Mouse (Mus musculus) gonadal fat pad, adult 2 months (tissue): ENCODE measurements around the gene Rasl2-9. TPM values are rescaled to one million over a fixed set of nuclear protein-coding genes. Genes with fewer than 3 reads are reported as not detected.
"Not testable (repeated sequence)": the region's sequence is repeated elsewhere in the genome, so short reads cannot be mapped to it uniquely, and the experiment has no call there.

Experiments
- DNase-seq: peaks from one replicate; pipeline ENCODE4 v3.0.0-alpha.2; 2012; ENCODE audit warnings: low read depth
- polyA plus RNA-seq: library from polyadenylated mRNA; depleted of rRNA; stranded (reverse); fragments of >200 nt; gene quantifications from 2 replicates; pipeline ENCODE4 v1.2.3, GENCODE M21; 2012; rRNA removed

Rasl2-9 gene
- polyA plus RNA-seq, 1 experiment = 1.5 TPM

DNA sequence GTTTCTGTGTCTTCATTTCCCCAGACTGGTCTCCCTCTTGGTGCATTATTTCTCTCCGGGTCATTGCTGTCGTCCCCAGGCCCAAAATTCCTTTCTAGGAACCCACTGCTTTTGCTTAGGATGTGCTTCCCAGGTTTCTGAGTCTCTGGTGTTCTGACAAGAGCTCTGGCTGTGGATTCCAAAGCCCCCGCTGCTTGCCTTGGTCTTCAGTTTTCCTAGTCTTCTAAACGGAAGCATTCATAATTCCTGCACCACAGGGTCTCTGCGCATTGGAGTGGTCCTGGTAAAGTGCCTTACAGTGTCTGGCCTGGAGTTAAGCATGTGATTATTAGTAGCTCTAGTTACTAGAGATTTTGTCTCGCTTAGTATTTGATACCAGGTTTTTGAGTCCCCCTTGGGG lies 44.9 kb downstream of the Rasl2-9 start:
- no peak for DNase-seq

GRCm38 (mm10) chr7:5080010-5080751 lies 45.6 kb downstream of the Rasl2-9 start, which contains the start of gene Epn1:
TSS of gene Epn1 (plus strand) at chr7:5080235.
- DNase-seq = peak; percentile 50

GRCm38 (mm10) chr7:5079365-5080009 lies 46.3 kb downstream of the Rasl2-9 start:
- DNase-seq = not testable (repeated sequence)

GRCm38 (mm10) chr7:5076931-5077330 lies 48.8 kb downstream of the Rasl2-9 start:
- no peak for DNase-seq

GRCm38 (mm10) chr7:5074984-5075383 lies 50.8 kb downstream of the Rasl2-9 start:
- no peak for DNase-seq

Other genes starting within 250 kb of the Rasl2-9 start
- gene Isoc2a, start 248.8 kb downstream of the Rasl2-9 start, polyA plus RNA-seq = 26.4 and 35.4 TPM in 2 replicates
- 0.09 TPM in 1 of 2 replicates, not detected in the other for gene Gm36210, start 219.4 kb downstream of the Rasl2-9 start, polyA plus RNA-seq
- gene Zfp628, start 210.7 kb downstream of the Rasl2-9 start, polyA plus RNA-seq = 6.9 and 10.2 TPM in 2 replicates
- gene Nat14, start 203.9 kb downstream of the Rasl2-9 start, polyA plus RNA-seq = 3.6 TPM in 2 replicates
- gene Ssc5d, start 200.2 kb downstream of the Rasl2-9 start, polyA plus RNA-seq = 8.5 and 12.1 TPM in 2 replicates
- gene Sbk2, start 161.5 kb downstream of the Rasl2-9 start, polyA plus RNA-seq = 0.89 and 1.9 TPM in 2 replicates
- 0.12 and 0.20 TPM in 2 replicates for gene Sbk3, start 154.8 kb downstream of the Rasl2-9 start, polyA plus RNA-seq
- gene Zfp579, start 129.8 kb downstream of the Rasl2-9 start, polyA plus RNA-seq = 37.0 and 39.8 TPM in 2 replicates
- gene Zfp524, start 111.5 kb downstream of the Rasl2-9 start, polyA plus RNA-seq = 24.1 and 28.6 TPM in 2 replicates
- 25.6 and 26.5 TPM in 2 replicates for gene Fiz1, start 111.3 kb downstream of the Rasl2-9 start, polyA plus RNA-seq
- 0.18 TPM in 1 of 2 replicates, not detected in the other for gene Gm44973, start 110.5 kb downstream of the Rasl2-9 start, polyA plus RNA-seq
- gene Zfp865, start 105.6 kb downstream of the Rasl2-9 start, polyA plus RNA-seq = 26.7 and 29.1 TPM in 2 replicates
- gene Ccdc106, start 105.4 kb downstream of the Rasl2-9 start, polyA plus RNA-seq = 5.8 and 7.8 TPM in 2 replicates
- gene 4632433K11Rik, start 91.8 kb downstream of the Rasl2-9 start, polyA plus RNA-seq = not detected in 2 replicates
- gene Zfp784, start 87.5 kb downstream of the Rasl2-9 start, polyA plus RNA-seq = 5.5 and 6.4 TPM in 2 replicates
- 15.5 and 17.9 TPM in 2 replicates for gene Zfp580, start 74.4 kb downstream of the Rasl2-9 start, polyA plus RNA-seq
- gene U2af2, start 63.8 kb downstream of the Rasl2-9 start, polyA plus RNA-seq = 163 and 192 TPM in 2 replicates
- 142 and 162 TPM in 2 replicates for gene Epn1, start 45.7 kb downstream of the Rasl2-9 start, polyA plus RNA-seq
- not detected in 2 replicates for gene Rfpl4, start 9.0 kb downstream of the Rasl2-9 start, polyA plus RNA-seq
- gene Vmn1r55, start 23.7 kb upstream of the Rasl2-9 start, polyA plus RNA-seq = not detected in 2 replicates
- not detected in 2 replicates for gene Vmn1r56, start 70.8 kb upstream of the Rasl2-9 start, polyA plus RNA-seq
- not detected in 2 replicates for gene Vmn1r57, start 92.5 kb upstream of the Rasl2-9 start, polyA plus RNA-seq
- gene Gm5065, start 224.6 kb upstream of the Rasl2-9 start, polyA plus RNA-seq = not detected in 2 replicates
- not detected in 2 replicates for gene Nlrp2, start 225.1 kb upstream of the Rasl2-9 start, polyA plus RNA-seq